Mouse (Mus musculus): Measurements from ENCODE around the gene Ptprq.

Ptprq gene

GRCm38 (mm10) chr10:107492867-107493579 lies 226.8 kb downstream of the Ptprq start:
- no peak for DNase-seq (ENCODE audit: low spot score in 2 of 2)

- no peak for DNase-seq (ENCODE audit: low spot score in 2 of 2)
Measured at GRCm38 (mm10) chr10:107488654-107489315, 231.1 kb downstream of the Ptprq start.

GRCm38 (mm10) chr10:107486770-107487169 lies 233.1 kb downstream of the Ptprq start:
- no peak for DNase-seq (ENCODE audit: low spot score in 2 of 2)

GRCm38 (mm10) chr10:107485870-107486269 lies 234.0 kb downstream of the Ptprq start, which contains the start of gene Myf5:
Gene Myf5 (minus strand): TSS chr10:107486134.
- no peak for DNase-seq (ENCODE audit: low spot score in 2 of 2)

- DNase-seq (ENCODE audit: low spot score in 2 of 2): no peak
Measured at GRCm38 (mm10) chr10:107484050-107484449, 235.8 kb downstream of the Ptprq start.

GRCm38 (mm10) chr10:107473497-107473896 lies 246.4 kb downstream of the Ptprq start:
- DNase-seq (ENCODE audit: low spot score in 2 of 2): no peak

GRCm38 (mm10) chr10:107471712-107472111 lies 248.1 kb downstream of the Ptprq start:
- DNase-seq (ENCODE audit: low spot score in 2 of 2): no peak

GRCm38 (mm10) chr10:107467819-107468218 lies 252.0 kb downstream of the Ptprq start:
- DNase-seq (ENCODE audit: low spot score in 2 of 2): no peak
